Mouse (Mus musculus) liver, embryonic 11.5 days (tissue): ENCODE data around the gene Efna5. TPM values are rescaled to one million over a fixed set of nuclear protein-coding genes. Genes with fewer than 3 reads are reported as not detected.

Experiments
- ATAC-seq: fragments of 200-750 bp; cut with Nextera tagmentation; replicated peaks from 2 replicates; pipeline ENCODE4 v1.8.0; 2017; ENCODE audit warnings: moderate number of reproducible peaks, mild to moderate bottlenecking, moderate TSS enrichment, moderate library complexity; ENCODE audit not compliant: low FRiP score
- DNase-seq: peaks from one replicate; pipeline ENCODE4 v3.0.0-alpha.2; 2017; ENCODE audit warnings: low spot score
- H3K27ac ChIP-seq: fragments of 300-500 bp; sonication (generic); 2 replicates; pipeline ENCODE4 v1.5.1; 2014; ENCODE audit warnings: mild to moderate bottlenecking, low read depth, low read length, control low read depth
- H3K27me3 ChIP-seq: fragments of 300-500 bp; sonication (generic); replicated peaks from 2 replicates; pipeline ENCODE4 v1.6.1; 2014; ENCODE audit warnings: low read length, mixed read lengths; ENCODE audit not compliant: control insufficient read depth, insufficient read depth
- H3K36me3 ChIP-seq: fragments of 300-500 bp; sonication (generic); 2 replicates; pipeline ENCODE4 v1.6.1; 2014; ENCODE audit warnings: mild to moderate bottlenecking, low read length, moderate library complexity, mixed read lengths; ENCODE audit not compliant: control insufficient read depth, insufficient read depth
- H3K4me1 ChIP-seq: fragments of 300-500 bp; sonication (generic); replicated peaks from 2 replicates; pipeline ENCODE4 v1.6.1; 2014; ENCODE audit warnings: low read length, mixed read lengths; ENCODE audit not compliant: control insufficient read depth, insufficient read depth
- H3K4me2 ChIP-seq: fragments of 300-500 bp; sonication (generic); 2 replicates; pipeline ENCODE4 v1.6.1; 2014; ENCODE audit warnings: mild to moderate bottlenecking, control low read depth, moderate library complexity
- H3K4me3 ChIP-seq: fragments of 300-500 bp; sonication (generic); 2 replicates; pipeline ENCODE4 v1.5.1; 2014; ENCODE audit warnings: low read depth, low read length, control low read depth
- H3K9ac ChIP-seq: fragments of 300-500 bp; sonication (generic); 2 replicates; pipeline ENCODE4 v1.6.1; 2014; ENCODE audit warnings: low read depth, low read length, control low read depth
- H3K9me3 ChIP-seq: fragments of 300-500 bp; sonication (generic); 2 replicates; pipeline ENCODE4 v1.6.1; 2016; ENCODE audit warnings: low read length, inconsistent platforms, mixed read lengths; ENCODE audit not compliant: control insufficient read depth
- WGBS: fragments of 180-500 bp; shearing (Covaris S2); extraction: QIAGEN DNeasy Blood & Tissue Kit; methylation state at CpG from one replicate; pipeline ENCODE4 v1.1.7; 2014; 5-methylcytosine and 5-hydroxymethylcytosine counted together
- polyA plus RNA-seq: library from polyadenylated mRNA; unstranded; fragments of >200 nt; fragmentation: Nextera tagmentation; extraction: Ambion mirVana; gene quantifications from 2 replicates; pipeline ENCODE4 v1.2.1, GENCODE M21; 2014

Efna5 gene
- polyA plus RNA-seq, 1 experiment from 2014 or later: 11.8 TPM

GRCm38 (mm10) chr17:62752381-62752889 lies 128.7 kb downstream of the Efna5 start:
- H3K27me3 ChIP-seq: no peaks in the 10 kb centered on the region
- H3K36me3 ChIP-seq: no peaks in the 10 kb centered on the region
- DNase-seq: no peak
- H3K9me3 ChIP-seq: no peaks in the 10 kb centered on the region
- no peak overlapping the region for H3K4me2 ChIP-seq
- H3K4me3 ChIP-seq: no peak overlapping the region
- 41% methylated on average over 2 of the region's 2 CpGs for WGBS
- no peak for ATAC-seq
- H3K9ac ChIP-seq: no peak overlapping the region
- H3K27ac ChIP-seq: no peak overlapping the region
- H3K4me1 ChIP-seq: peaks cover 11% of the 10 kb centered on the region

DNA sequence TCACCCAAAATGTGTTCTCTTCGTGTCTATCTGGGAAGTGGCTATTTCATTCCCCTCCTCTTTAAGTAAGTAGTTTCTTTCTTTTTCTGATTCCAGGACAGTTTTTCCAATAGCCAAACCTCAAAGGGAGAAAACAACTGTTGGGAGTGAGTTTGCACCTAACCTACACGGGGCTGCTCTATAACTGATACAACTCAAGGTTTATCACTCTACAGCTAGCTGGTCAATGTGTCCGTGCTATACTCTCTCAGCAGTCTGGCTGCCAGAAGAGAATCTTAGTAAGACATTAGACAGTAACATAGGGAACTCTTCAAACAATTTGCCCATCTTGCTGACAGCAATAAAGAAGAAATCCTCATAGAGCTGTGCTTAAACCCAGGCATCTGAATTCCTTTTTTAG lies 130.5 kb downstream of the Efna5 start:
- Histone ChIP-seq H3K9ac (no peak overlapping the region), H3K4me2 (no peak overlapping the region), H3K27ac (no peak overlapping the region), H3K27me3 (no peaks in the 10 kb centered on the region), H3K4me3 (no peak overlapping the region), H3K4me1 (peaks cover 11% of the 10 kb centered on the region), H3K9me3 (no peaks in the 10 kb centered on the region), H3K36me3 (no peaks in the 10 kb centered on the region)
- no peak for DNase-seq
- ATAC-seq: no peak
- 48% methylated on average over 3 of the region's 3 CpGs for WGBS

- Histone ChIP-seq H3K27me3 (no peaks in the 10 kb centered on the region), H3K4me3 (no peak overlapping the region), H3K27ac (peak overlapping the region; percentile 42; the same call in 1 of the 2 replicates), H3K36me3 (no peaks in the 10 kb centered on the region), H3K4me1 (peaks cover 11% of the 10 kb centered on the region), H3K4me2 (peak overlapping the region; percentile 52), H3K9me3 (no peaks in the 10 kb centered on the region), H3K9ac (no peak overlapping the region)
- WGBS: 19% methylated on average over 16 of the region's 16 CpGs
- ATAC-seq (peak; percentile 98), DNase-seq (peak; percentile 48)
These were observed 132.1 kb downstream of the Efna5 start for GRCm38 (mm10) chr17:62748803-62749619.

- H3K27me3 ChIP-seq: no peaks in the 10 kb centered on the region
- no peak for ATAC-seq
- no peaks in the 10 kb centered on the region for H3K9me3 ChIP-seq
- no peaks in the 10 kb centered on the region for H3K36me3 ChIP-seq
- WGBS: 82% methylated on average over 8 of the region's 8 CpGs
- H3K4me1 ChIP-seq: peaks cover 11% of the 10 kb centered on the region
- no peak overlapping the region for H3K9ac ChIP-seq
- H3K4me3 ChIP-seq: no peak overlapping the region
- no peak overlapping the region for H3K4me2 ChIP-seq
- H3K27ac ChIP-seq: no peak overlapping the region
- DNase-seq: no peak
These were observed 133.7 kb downstream of the Efna5 start for GRCm38 (mm10) chr17:62747381-62747780.

GRCm38 (mm10) chr17:62746827-62747226 lies 134.3 kb downstream of the Efna5 start:
- 54% methylated on average over 9 of the region's 9 CpGs for WGBS

DNA sequence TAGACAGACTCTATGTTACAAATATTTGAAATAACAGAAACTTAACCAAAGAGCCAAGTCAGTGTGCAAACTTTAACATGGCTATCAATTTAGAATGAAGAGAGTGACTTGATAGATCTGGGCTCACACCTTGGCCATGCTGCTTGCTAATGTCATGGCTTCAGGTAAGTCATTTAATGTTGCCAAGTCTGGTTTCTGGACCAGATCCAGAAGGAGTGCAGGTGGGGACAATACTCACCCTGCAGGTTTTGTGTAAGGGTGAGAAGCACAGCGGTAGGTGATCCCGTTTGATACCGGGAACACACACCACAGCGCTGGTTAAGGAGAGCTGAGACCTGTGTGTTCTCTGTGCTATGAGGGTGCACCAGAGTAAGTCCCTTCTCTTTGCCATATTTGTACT lies 135.8 kb downstream of the Efna5 start:
- Histone ChIP-seq H3K27ac (no peak overlapping the region), H3K4me1 (peaks cover 11% of the 10 kb centered on the region), H3K9me3 (no peaks in the 10 kb centered on the region), H3K27me3 (no peaks in the 10 kb centered on the region), H3K36me3 (no peaks in the 10 kb centered on the region), H3K4me2 (no peak overlapping the region), H3K4me3 (no peak overlapping the region), H3K9ac (no peak overlapping the region)
- no peak for DNase-seq
- no peak for ATAC-seq
- WGBS: 92% methylated on average over 4 of the region's 4 CpGs

More at GRCm38 (mm10) chr17:62746827-62747226, 134.3 kb downstream of the Efna5 start:
- Histone ChIP-seq H3K4me3 (no peak overlapping the region), H3K9me3 (no peaks in the 10 kb centered on the region), H3K9ac (no peak overlapping the region), H3K4me2 (no peak overlapping the region), H3K36me3 (no peaks in the 10 kb centered on the region), H3K27ac (no peak overlapping the region), H3K4me1 (peaks cover 11% of the 10 kb centered on the region), H3K27me3 (no peaks in the 10 kb centered on the region)
- DNase-seq (no peak), ATAC-seq (no peak)

- Histone ChIP-seq H3K4me3 (no peak overlapping the region), H3K27me3 (no peaks in the 10 kb centered on the region), H3K9ac (no peak overlapping the region), H3K36me3 (no peaks in the 10 kb centered on the region), H3K27ac (no peak overlapping the region), H3K4me2 (no peak overlapping the region), H3K4me1 (peaks cover 8% of the 10 kb centered on the region), H3K9me3 (no peaks in the 10 kb centered on the region)
- ATAC-seq (no peak), DNase-seq (no peak)
- 72% methylated on average over 6 of the region's 6 CpGs for WGBS
These were observed 136.9 kb downstream of the Efna5 start for GRCm38 (mm10) chr17:62744239-62744638.

DNA sequence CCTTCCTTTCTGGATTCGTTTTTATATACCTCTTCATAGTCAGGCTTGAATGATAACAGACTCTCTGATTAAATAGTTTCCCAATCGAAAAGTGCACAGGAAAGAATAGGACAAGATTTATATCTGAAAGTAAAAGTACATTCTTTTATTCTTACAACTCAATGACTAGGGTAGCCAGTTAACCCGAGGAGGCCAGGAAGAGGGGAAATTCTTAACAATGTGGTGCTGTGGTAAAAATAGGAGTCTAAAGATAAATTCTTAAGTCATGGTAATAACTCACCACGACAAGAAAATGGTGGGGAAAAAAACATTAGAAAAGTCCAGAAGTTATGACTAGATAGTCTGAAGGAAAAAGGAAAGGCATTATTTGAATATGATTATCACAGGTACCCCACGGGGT lies 139.4 kb downstream of the Efna5 start:
- Histone ChIP-seq H3K9me3 (no peaks in the 10 kb centered on the region), H3K4me2 (no peak overlapping the region), H3K4me3 (no peak overlapping the region), H3K9ac (no peak overlapping the region), H3K27me3 (no peaks in the 10 kb centered on the region), H3K4me1 (no peaks in the 10 kb centered on the region), H3K36me3 (no peaks in the 10 kb centered on the region), H3K27ac (no peak overlapping the region)
- 61% methylated on average over 5 of the region's 5 CpGs for WGBS
- ATAC-seq (no peak), DNase-seq (no peak)

DNA sequence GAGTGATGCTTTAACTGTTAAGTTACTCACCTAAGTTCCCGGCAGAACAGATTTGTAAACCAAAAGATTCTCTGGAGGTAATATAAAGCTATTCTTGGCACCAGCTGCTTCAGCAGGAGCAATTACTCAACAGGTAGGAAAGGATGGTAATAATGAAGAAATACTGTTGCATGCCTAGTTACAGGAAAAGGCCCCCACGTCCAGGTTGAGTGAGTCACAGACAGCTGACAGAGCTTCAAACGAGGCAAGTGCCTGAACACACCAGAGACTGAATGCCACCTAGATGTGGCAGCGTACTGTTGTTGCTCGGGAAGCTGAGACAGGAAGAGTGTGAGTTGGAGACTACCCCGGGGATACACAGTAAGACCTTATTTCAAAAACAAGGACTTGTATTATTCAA lies 140.1 kb downstream of the Efna5 start:
- Histone ChIP-seq H3K4me1 (no peaks in the 10 kb centered on the region), H3K36me3 (no peaks in the 10 kb centered on the region), H3K27me3 (no peaks in the 10 kb centered on the region), H3K9me3 (no peaks in the 10 kb centered on the region), H3K4me3 (no peak overlapping the region), H3K4me2 (no peak overlapping the region), H3K27ac (no peak overlapping the region), H3K9ac (no peak overlapping the region)
- no peak for DNase-seq
- 76% methylated on average over 6 of the region's 6 CpGs for WGBS
- ATAC-seq: no peak
